Mouse (Mus musculus) small intestine, adult 2 months (tissue): ENCODE data around the gene Socs1.

Source experiments
- CTCF ChIP-seq: fragments of 200-500 bp; IDR thresholded peaks from 2 replicates; pipeline ENCODE4 v1.5.1; 2012; ENCODE audit warnings: low read depth, mild to moderate bottlenecking, control low read depth, inconsistent platforms, low read length, moderate library complexity, mixed read lengths; ENCODE audit not compliant: insufficient replicate concordance, insufficient read length; ENCODE audit errors: extremely low read depth
- POLR2A ChIP-seq: fragments of 200-500 bp; IDR thresholded peaks from 2 replicates; pipeline ENCODE4 v1.6.1; 2012; ENCODE audit warnings: low read depth, mild to moderate bottlenecking, control low read depth, inconsistent platforms, low read length, moderate library complexity

DNA sequence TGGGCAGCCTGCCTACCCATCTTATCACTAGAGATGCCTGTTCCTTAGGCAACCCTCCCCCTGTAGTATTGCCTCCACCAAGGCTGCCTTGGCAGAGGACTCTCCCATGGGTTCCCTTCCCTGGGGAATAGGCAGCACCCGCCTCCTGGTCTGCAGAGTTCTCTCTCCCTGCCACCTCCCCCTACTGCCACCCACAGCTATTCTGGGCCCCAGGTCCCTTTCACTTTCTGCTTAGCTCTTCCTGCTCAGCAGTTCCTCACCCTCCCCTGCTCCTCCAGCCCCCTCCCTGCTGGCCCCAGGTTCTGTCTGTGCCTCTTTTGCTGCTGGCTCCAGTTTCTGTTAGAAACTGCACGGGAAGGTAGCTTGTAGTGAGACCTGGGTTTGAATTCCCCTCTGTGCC, 15.7 kb downstream of the Socs1 start:
- no peak for TF ChIP-seq CTCF
- TF ChIP-seq POLR2A = no peak
